Mouse (Mus musculus) brain, adult 2 months (tissue): ENCODE measurements at regions not wholly inside any gene's neighbourhood (a gene's known extent, or its start where the extent isn't known, plus 50 kb on each side); places are given as distances from the start of the nearest gene placed in this dataset.

Experiments
- DNase-seq: peaks from one replicate; pipeline ENCODE4 v3.0.0; 2011; ENCODE audit warnings: low read depth, low spot score

DNA sequence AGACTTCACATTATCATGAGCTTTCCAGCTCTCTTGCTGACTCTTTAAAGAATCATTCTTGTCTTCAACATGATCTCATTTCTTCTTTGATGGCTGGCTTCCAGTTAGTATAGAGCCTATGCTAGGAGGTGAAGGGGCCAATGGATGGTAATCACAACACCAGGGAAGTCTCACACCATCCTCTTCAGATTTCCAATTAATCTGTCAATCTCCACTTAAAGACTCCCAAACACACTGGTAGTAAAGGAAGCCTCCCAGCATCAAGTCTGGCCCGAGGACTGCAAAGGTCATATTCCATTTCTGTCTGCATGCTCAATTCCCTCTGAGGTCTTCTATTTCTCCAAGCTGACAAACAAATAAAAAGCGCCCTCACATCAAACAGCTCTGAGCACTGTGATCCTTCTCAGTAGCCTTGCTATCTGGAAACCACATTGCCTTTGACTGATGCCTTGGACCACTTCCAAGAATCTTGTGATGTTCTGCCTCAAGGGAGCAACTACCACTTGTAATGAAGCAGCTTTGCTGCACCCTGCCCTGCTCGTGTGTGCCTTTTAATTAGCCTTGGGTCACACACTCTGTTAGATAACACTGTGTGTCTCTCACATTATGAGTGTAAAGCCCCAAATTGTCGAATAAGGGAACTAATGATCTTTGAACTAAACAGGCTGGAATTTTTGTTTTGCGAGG, 629.0 kb upstream of the Cdh10 start:
- DNase-seq = peak; percentile 41

GRCm38 (mm10) chr15:18190490-18190889, 628.3 kb upstream of the Cdh10 start:
- peak; percentile 13 for DNase-seq

DNA sequence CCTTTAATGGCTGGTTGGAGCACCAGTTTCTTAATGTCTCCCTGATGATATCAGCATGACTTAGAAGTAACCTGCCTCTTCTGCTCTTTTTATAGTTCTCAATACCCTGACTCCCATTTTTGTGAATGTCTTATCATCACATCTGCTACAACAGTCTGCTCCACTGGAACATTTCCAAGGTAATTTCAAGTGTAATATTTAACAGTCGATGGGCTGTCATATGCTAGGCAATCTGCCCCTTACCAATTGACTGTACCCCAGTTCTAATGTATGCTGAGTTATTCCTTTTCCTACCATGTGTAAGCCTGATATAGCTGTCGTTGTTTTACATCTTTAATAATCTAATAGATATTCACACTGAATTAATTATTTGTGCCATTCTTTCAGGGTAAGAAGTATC, 607.6 kb upstream of the Cdh10 start:
- DNase-seq = peak; percentile 9

DNA sequence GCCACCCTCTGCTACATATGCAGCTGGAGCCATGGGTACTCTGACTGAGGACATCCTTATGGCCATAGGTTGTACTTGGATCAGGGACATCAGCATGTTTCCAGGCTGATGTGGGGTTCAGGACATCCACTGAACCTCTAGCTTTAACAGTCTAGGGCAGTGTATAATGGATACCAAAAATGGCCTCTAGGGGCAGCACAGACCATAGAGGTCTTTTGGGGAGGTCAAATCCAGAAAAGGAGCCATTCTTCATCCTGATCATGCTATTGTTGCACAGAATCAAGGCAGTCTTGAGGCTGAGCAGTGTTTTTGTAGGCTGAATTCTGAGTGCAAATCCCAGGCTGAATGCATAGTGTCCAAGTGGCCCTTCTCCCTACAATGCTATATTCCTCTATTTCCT, 598.8 kb upstream of the Cdh10 start:
- DNase-seq = no peak
